Mouse (Mus musculus) limb, embryonic 10.5 days (tissue): Measurements from ENCODE around the gene Eif4g3. TPM values are rescaled to one million over a fixed set of nuclear protein-coding genes. Genes with fewer than 3 reads are reported as not detected.

ENCODE experiments used
- DNase-seq: peaks from one replicate; pipeline ENCODE4 v3.0.0-alpha.2; 2017; ENCODE audit warnings: low spot score
- H3K27ac ChIP-seq: fragments of 300-500 bp; sonication (generic); 2 replicates; pipeline ENCODE4 v1.5.1; 2016; ENCODE audit warnings: mild to moderate bottlenecking
- H3K27me3 ChIP-seq: fragments of 300-500 bp; sonication (generic); 2 replicates; pipeline ENCODE4 v1.6.1; 2016; ENCODE audit warnings: low read depth, mild to moderate bottlenecking; ENCODE audit not compliant: poor library complexity, severe bottlenecking
- H3K36me3 ChIP-seq: fragments of 300-500 bp; sonication (generic); 2 replicates; pipeline ENCODE4 v1.6.1; 2016; ENCODE audit warnings: mild to moderate bottlenecking, moderate library complexity
- H3K4me1 ChIP-seq: fragments of 300-500 bp; sonication (generic); 2 replicates; pipeline ENCODE4 v1.6.1; 2016
- H3K4me3 ChIP-seq: fragments of 300-500 bp; sonication (generic); 2 replicates; pipeline ENCODE4 v1.5.1; 2016; ENCODE audit warnings: mild to moderate bottlenecking, moderate library complexity
- H3K9me3 ChIP-seq: fragments of 300-500 bp; sonication (generic); replicated peaks from 2 replicates; pipeline ENCODE4 v1.6.1; 2016; ENCODE audit warnings: mild to moderate bottlenecking
- WGBS: fragments of 180-500 bp; shearing (Covaris S2); methylation state at CpG from one replicate; pipeline ENCODE4 v1.1.7; 2016; 5-methylcytosine and 5-hydroxymethylcytosine counted together
- polyA plus RNA-seq: library from polyadenylated mRNA; unstranded; fragments of >200 nt; fragmentation: Nextera tagmentation; extraction: Ambion mirVana; gene quantifications from 2 replicates; pipeline ENCODE4 v1.2.1, GENCODE M21; 2016

Eif4g3 gene
- polyA plus RNA-seq, 1 experiment from 2014 or later, result 42.7 TPM

DNA sequence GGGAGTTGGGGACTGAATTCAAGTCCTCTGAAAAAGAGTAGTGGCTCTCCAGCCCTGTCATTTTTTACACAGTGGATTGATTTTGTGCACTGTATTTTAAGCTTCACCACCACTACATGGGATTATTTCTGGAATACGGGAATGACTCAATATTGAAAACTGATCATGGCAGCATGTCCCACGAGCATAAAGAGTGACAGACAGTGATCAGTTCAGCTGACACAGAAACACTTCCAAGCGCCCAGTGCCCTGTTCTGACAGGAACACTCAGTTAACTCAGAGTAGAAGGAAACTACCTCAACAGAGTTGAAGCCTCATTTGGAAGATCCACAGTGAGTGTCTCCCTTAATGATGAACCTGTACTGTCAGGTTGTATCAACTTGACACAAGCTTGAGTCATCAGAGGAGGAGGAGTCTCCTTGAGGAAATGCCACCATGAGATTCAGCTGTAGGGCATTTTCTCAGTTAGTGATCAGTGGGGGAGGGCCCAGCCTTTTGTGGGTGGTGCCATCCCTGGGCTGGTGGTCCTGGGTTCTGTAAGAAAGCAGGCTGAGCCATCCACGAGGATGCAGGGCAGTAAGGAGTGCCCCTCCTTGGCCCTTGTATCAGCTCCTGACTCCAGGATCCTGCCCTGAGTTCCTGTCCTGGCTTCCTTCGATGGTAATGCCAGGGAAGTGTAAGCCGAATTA, 82.2 kb downstream of the Eif4g3 start:
- H3K4me3 ChIP-seq, result no peak overlapping the region
- peaks cover 74% of the 10 kb centered on the region for H3K36me3 ChIP-seq
- no peaks in the 10 kb centered on the region for H3K4me1 ChIP-seq
- no peak for DNase-seq
- WGBS, result 78% methylated on average over 6 of the region's 6 CpGs
- no peaks in the 10 kb centered on the region for H3K27me3 ChIP-seq
- H3K27ac ChIP-seq, result no peak overlapping the region
- no peaks in the 10 kb centered on the region for H3K9me3 ChIP-seq

DNA sequence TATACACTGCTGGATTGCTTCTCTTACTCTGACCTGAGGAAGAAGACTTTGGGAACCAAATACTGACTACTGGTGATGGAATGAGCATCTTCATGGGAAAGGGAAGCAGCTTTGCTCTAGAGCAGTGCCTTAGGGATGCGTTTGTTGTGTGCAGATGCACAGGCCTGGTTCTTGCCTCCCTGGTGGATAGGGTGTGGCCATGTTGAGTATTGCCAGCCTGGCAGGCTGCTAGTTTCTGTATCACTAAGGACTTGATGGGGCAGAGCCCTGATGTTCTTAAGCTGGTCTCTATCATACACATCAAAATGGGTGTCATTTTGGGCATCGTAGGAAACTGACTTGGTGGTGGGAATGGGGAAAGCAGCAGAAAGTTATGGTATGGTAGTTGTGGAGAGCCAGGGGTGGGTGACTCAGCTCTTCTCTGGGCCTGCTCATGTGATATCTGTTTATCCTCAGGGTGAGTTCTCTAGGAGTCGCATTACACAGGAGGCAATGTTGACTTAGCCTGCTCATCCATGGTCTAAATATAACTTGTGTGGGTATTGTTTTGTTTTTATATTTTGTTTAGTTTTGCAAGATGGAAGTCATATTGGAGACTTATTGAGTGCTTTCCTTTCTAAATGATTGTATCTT, 85.0 kb downstream of the Eif4g3 start:
- DNase-seq, result no peak
- H3K4me3 ChIP-seq, result no peak overlapping the region
- no peaks in the 10 kb centered on the region for H3K4me1 ChIP-seq
- 94% methylated on average over 3 of the region's 3 CpGs for WGBS
- H3K27me3 ChIP-seq, result no peaks in the 10 kb centered on the region
- peaks cover 66% of the 10 kb centered on the region for H3K36me3 ChIP-seq
- H3K9me3 ChIP-seq, result no peaks in the 10 kb centered on the region
- H3K27ac ChIP-seq, result no peak overlapping the region

DNA sequence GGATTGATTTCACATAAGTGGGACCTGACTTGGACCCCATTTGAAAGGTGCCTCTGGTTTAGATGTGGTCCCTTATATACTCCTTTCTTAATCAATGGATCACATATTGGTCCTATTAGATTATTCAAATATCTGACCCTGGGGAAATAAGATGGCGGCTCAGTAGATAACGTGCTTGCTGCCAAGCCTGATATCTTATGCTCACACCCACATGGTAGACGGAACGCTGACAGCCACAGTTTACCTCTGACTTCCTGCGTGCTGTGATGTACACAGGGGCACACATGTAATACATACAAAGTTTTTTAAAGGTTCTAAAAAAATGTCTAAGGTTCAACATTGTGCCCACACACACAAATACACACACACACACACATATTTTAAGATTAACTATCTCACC, 86.4 kb downstream of the Eif4g3 start:
- Histone ChIP-seq H3K9me3 (no peaks in the 10 kb centered on the region), H3K4me3 (no peak overlapping the region), H3K27ac (no peak overlapping the region), H3K27me3 (no peaks in the 10 kb centered on the region), H3K4me1 (no peaks in the 10 kb centered on the region), H3K36me3 (peaks cover 73% of the 10 kb centered on the region)
- no peak for DNase-seq
- WGBS, result 97% methylated on average over 5 of the region's 5 CpGs

DNA sequence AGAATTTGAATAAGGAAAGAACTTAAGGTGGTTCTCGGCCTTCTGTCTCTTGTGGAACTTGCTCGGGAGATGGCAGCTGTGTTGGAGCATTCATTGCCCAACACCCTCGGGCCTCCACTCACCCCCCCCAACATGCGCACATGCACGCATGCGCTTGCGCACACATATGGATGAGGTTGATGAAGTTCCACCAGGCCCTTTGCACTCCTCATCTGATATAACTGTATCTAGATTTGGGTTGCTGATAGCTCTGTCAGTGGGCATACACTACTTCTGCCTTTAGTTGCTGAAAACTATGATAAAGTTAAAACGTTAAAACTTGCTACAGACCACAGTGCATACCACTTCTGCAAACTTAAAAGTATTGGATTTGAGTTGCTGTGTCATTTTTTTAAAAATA, 89.6 kb downstream of the Eif4g3 start:
- Histone ChIP-seq H3K4me1 (no peaks in the 10 kb centered on the region), H3K4me3 (no peak overlapping the region), H3K36me3 (peaks cover 84% of the 10 kb centered on the region), H3K27ac (no peak overlapping the region), H3K9me3 (no peaks in the 10 kb centered on the region), H3K27me3 (no peaks in the 10 kb centered on the region)
- no peak for DNase-seq
- 96% methylated on average over 8 of the region's 8 CpGs for WGBS

DNA sequence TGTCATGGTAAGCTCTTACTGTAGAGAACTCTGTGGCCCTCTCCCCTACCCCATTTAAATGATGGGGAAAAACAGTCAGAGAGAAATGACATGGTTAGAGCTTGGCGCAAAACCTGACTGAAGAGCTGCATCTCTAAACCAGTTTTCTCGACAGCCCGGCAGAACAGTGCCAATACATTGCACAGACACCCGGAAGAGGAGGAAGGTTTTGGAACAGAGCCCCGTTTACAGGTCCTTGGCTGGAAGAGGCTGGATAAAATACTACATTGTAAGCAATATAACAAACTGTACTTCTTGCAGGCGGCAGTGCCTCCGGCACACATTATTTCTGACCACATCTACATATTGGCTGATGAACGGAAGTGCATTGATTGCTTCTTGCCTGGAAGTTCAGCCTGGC, 91.3 kb downstream of the Eif4g3 start:
- H3K4me1 ChIP-seq, result no peaks in the 10 kb centered on the region
- no peaks in the 10 kb centered on the region for H3K27me3 ChIP-seq
- H3K9me3 ChIP-seq, result no peaks in the 10 kb centered on the region
- WGBS, result 94% methylated on average over 8 of the region's 8 CpGs
- no peak overlapping the region for H3K4me3 ChIP-seq
- no peak overlapping the region for H3K27ac ChIP-seq
- peaks cover 83% of the 10 kb centered on the region for H3K36me3 ChIP-seq
- no peak for DNase-seq

DNA sequence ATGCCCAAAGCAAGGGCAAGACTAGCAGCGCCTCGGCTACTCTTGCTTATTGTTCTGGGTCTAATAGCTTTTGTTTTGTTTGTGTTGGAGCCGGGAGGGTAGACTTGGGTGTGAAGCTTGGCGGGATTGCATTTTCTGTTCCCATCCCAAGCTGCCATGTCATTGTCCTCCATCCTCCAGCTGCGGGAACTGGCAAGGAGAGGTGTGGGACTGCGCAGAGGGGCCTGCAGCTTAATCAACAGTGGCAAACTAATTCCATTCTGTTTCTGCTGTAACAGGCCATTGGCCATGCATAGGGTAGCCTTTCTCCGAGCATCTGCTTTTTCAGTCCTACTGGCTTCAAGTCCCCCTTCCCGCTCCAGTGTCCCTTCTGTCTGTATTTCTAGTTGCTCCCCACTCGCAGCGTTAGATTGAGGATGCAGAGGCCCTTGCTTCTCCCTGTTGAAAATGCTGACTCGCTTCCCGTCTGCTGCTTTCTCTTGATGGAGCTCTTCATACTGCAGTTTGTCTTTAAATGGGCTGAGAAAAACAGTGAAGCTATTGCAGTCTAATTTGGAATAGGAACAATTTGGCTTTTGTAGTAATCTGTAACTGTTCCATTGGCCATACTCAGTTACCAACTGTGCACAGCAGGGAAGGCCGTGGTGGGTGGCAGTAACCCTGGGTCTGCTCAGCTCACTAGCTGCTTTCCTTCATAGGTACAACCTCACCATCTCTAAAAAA, 92.2 kb downstream of the Eif4g3 start:
- DNase-seq, result no peak
- Histone ChIP-seq H3K27ac (no peak overlapping the region), H3K4me3 (no peak overlapping the region), H3K36me3 (peaks cover 85% of the 10 kb centered on the region), H3K9me3 (no peaks in the 10 kb centered on the region), H3K27me3 (no peaks in the 10 kb centered on the region), H3K4me1 (no peaks in the 10 kb centered on the region)
- WGBS, result 92% methylated on average over 13 of the region's 13 CpGs

DNA sequence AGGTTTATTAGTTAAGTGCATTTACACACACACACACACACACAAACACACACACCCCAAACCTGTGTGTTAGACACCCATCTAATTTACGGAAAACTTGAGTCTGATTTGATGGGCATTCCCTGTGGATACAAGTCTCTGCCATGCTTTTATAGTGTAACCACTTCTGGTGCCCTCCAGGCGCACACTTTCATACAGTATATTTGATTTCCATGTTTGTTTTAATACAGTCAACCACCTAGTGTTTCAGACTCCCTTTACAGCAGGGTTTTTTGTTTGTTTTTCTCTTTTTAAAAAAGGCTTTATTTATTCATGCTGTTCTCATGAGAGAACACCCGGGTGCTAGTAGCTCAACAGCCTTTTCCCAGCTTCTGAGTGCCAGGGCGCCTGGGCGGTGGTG, 94.1 kb downstream of the Eif4g3 start:
- H3K27me3 ChIP-seq, result no peaks in the 10 kb centered on the region
- no peaks in the 10 kb centered on the region for H3K9me3 ChIP-seq
- no peaks in the 10 kb centered on the region for H3K4me1 ChIP-seq
- no peak overlapping the region for H3K27ac ChIP-seq
- 94% methylated on average over 5 of the region's 5 CpGs for WGBS
- H3K4me3 ChIP-seq, result no peak overlapping the region
- peaks cover 86% of the 10 kb centered on the region for H3K36me3 ChIP-seq
- no peak for DNase-seq

DNA sequence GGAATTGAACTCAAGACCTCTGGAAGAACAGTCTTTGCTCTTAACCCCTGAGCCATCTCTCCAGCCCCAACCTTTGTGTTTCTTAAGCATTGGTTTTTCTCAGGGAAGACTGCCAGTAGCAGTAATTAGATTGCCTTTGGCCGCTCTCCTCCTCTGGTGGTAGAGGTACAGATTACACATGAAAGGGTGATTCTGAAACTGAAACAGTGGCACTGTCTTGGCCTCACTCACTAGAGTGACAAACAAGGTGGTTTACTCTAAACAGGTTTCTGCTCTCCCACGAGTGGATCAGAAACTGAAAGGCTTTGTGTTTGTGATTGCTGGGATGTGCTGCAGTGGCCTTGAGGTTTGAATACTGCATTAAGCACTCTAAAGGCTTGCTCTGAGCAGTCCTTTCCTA, 96.7 kb downstream of the Eif4g3 start:
- no peaks in the 10 kb centered on the region for H3K9me3 ChIP-seq
- no peaks in the 10 kb centered on the region for H3K4me1 ChIP-seq
- H3K27me3 ChIP-seq, result no peaks in the 10 kb centered on the region
- 89% methylated on average over 2 of the region's 2 CpGs for WGBS
- no peak overlapping the region for H3K27ac ChIP-seq
- DNase-seq, result no peak
- H3K4me3 ChIP-seq, result no peak overlapping the region
- peaks cover 89% of the 10 kb centered on the region for H3K36me3 ChIP-seq

DNA sequence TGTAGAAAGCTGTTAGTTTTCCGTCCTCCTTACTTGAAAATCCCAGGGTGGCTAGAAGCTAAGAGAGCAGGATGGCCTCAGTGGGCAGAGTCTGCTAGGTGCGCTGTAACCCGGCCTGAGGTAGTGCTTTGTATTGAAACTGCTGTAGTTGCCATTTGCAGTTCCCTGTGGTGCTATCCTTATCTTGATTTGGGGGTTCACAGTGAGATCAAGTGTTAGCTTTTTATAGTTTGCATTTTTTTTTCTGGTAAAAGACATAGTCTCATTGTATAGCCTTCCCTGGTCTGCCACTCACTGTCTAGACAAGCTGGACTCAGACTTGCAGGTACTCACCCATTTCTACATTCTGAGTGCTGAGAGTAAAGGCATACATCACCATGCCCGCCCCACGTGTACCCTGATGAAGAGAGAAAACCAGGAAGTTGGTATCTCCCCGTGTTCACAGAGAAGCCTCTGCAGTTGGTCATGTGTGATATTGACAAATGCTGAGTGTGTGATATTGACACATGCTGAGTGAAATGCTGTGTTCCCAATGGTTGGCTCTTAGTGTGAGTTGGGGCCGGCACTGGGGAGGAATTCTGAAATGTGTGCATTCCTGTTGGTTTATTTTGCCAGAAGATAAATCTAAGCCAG, 98.9 kb downstream of the Eif4g3 start:
- no peak for DNase-seq
- Histone ChIP-seq H3K27ac (no peak overlapping the region), H3K4me1 (no peaks in the 10 kb centered on the region), H3K27me3 (no peaks in the 10 kb centered on the region), H3K4me3 (no peak overlapping the region), H3K36me3 (peaks cover 89% of the 10 kb centered on the region), H3K9me3 (no peaks in the 10 kb centered on the region)
- WGBS, result 89% methylated on average over 7 of the region's 7 CpGs

DNA sequence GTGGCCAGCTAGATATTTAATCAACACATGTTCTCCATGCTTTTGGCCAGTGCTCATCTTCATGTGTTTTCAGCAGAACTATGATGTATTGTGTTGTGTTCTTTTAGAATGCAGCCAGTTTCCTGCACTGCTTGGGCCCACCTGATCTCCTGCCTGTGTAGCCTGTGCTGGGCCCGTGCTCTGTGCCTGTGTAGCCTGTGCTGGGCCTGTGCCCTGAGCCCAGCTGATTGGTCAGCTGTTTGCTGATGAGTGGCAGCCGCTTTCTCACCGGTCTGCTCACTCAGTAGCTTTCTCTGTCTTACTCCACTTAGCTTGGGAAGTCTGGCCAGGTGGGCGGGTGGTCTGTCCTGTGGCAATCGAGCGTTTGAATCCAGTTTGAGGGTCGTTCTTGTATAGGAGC, 107.6 kb downstream of the Eif4g3 start:
- H3K4me1 ChIP-seq, result no peaks in the 10 kb centered on the region
- H3K36me3 ChIP-seq, result peaks cover 99% of the 10 kb centered on the region
- no peaks in the 10 kb centered on the region for H3K27me3 ChIP-seq
- H3K9me3 ChIP-seq, result no peaks in the 10 kb centered on the region
- H3K27ac ChIP-seq, result no peak overlapping the region
- H3K4me3 ChIP-seq, result no peak overlapping the region
- DNase-seq, result no peak
- WGBS, result 90% methylated on average over 7 of the region's 7 CpGs

DNA sequence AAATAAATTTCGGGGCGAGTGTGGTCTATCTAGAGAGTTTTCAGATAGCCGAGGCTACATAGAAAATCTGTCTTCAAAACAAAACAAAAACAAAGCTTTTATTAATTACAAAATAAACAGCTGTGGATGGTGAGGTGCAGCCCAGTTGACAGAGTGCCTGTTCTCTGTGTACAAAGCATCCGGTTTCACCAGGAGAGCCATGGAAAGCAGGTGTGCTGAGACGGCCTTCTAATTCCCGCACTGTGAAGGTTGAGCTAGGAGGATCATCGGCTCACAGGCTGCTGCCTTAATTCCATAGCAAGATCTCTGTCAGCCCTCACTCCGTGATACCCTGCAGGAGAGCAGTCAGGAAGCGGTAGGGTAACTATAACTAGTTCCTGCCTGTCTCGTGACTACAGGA, 109.0 kb downstream of the Eif4g3 start:
- Histone ChIP-seq H3K36me3 (peaks cover 99% of the 10 kb centered on the region), H3K4me1 (no peaks in the 10 kb centered on the region), H3K27me3 (no peaks in the 10 kb centered on the region), H3K4me3 (no peak overlapping the region), H3K9me3 (no peaks in the 10 kb centered on the region), H3K27ac (no peak overlapping the region)
- DNase-seq, result no peak
- WGBS, result 91% methylated on average over 10 of the region's 10 CpGs

DNA sequence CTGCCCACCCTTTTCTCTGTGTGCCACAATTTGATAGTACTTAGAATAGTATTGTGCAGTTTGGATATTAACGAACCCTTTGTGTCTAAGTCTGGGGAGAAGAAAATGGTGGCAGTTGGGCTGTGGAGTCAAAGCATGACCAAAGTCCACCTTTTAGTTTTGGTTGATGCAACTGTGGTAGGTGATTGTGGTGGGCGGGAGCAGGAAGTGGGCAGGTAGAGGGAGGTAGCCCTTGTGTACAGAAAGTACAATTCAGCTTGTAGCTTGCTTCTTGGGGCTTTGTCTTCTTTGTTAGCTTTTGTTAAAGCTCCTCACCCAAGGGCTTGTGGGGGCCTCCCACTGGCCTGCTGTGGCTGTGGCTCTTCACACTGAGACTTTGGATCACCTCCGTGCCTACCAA, 109.6 kb downstream of the Eif4g3 start:
- 97% methylated on average over 3 of the region's 3 CpGs for WGBS
- H3K4me3 ChIP-seq, result no peak overlapping the region

DNA sequence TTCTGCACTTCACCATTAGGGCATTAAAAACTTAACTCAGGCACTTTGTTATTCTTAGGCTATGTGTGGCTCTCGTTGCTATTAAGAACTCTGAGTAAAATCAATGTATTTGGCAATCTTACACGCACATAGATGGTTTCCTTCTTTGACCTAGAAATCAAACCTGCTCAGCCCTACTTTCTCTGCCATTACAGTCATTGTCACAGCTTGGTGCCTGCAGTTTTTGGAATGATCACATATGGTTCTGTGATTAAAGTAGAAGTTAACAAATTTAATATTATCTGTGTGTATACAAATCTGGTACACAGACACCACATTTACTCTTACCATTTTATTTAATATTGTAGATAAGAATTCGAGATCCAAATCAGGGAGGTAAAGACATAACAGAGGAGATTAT, 112.1 kb downstream of the Eif4g3 start:
- Histone ChIP-seq H3K9me3 (no peaks in the 10 kb centered on the region), H3K4me1 (peaks cover 17% of the 10 kb centered on the region), H3K27ac (no peak overlapping the region), H3K4me3 (no peak overlapping the region), H3K27me3 (no peaks in the 10 kb centered on the region), H3K36me3 (peaks cover 100% of the 10 kb centered on the region)
- no peak for DNase-seq
- 89% methylated on average over 3 of the region's 3 CpGs for WGBS

More for the DNA sequence above, 109.6 kb downstream of the Eif4g3 start:
- peaks cover 99% of the 10 kb centered on the region for H3K36me3 ChIP-seq
- H3K27me3 ChIP-seq, result no peaks in the 10 kb centered on the region
- no peaks in the 10 kb centered on the region for H3K4me1 ChIP-seq
- no peak overlapping the region for H3K27ac ChIP-seq
- no peak for DNase-seq
- H3K9me3 ChIP-seq, result no peaks in the 10 kb centered on the region
